Mouse (Mus musculus) gastrocnemius, postnatal 14 days (tissue): ENCODE measurements around the gene Egln2. TPM values are rescaled to one million over a fixed set of nuclear protein-coding genes. Genes with fewer than 3 reads are reported as not detected.

ENCODE experiments used
- DNase-seq: peaks from one replicate; pipeline ENCODE4 v3.0.0; 2021; ENCODE audit warnings: mixed read lengths
- intact Hi-C: fragments of 180-260 bp; cut with DNase I; formaldehyde crosslinking; loops from one replicate; pipeline ENCODE4 v1.15.1; 2025; ENCODE audit warnings: low total_unique reads
- long read RNA-seq, 2 experiments: library from polyadenylated mRNA; stranded (forward); transcript quantifications; one replicate each; pipeline ENCODE4 v2.0.0; 2021
- total RNA-seq, 2 experiments: library from RNA; stranded (reverse); gene quantifications; 2 replicates each; pipeline ENCODE4 v1.2.3; 2021

Gene Egln2
- 10 to 100 TPM; 83.0 to 87.9 TPM for total RNA-seq
- long read RNA-seq, experiment 1, transcript Egln2-202 (6 exons, 1,756 nt): minor isoform, 10 of 342 reads
- long read RNA-seq, experiment 1, transcript Egln2-201 (6 exons, 2,107 nt): major isoform, 290 of 342 reads
- long read RNA-seq, experiment 1, partial matches to known transcripts: 3 of 342 reads
- long read RNA-seq, experiment 1, other reads (novel, unspliced or antisense): 39 of 342 reads
- long read RNA-seq, experiment 2, transcript Egln2-201 (6 exons, 2,107 nt): major isoform, 282 of 353 reads
- long read RNA-seq, experiment 2, transcript Egln2-202 (6 exons, 1,756 nt): minor isoform, 14 of 353 reads
- long read RNA-seq, experiment 2, partial matches to known transcripts: 17 of 353 reads
- long read RNA-seq, experiment 2, other reads (novel, unspliced or antisense): 40 of 353 reads

DNA sequence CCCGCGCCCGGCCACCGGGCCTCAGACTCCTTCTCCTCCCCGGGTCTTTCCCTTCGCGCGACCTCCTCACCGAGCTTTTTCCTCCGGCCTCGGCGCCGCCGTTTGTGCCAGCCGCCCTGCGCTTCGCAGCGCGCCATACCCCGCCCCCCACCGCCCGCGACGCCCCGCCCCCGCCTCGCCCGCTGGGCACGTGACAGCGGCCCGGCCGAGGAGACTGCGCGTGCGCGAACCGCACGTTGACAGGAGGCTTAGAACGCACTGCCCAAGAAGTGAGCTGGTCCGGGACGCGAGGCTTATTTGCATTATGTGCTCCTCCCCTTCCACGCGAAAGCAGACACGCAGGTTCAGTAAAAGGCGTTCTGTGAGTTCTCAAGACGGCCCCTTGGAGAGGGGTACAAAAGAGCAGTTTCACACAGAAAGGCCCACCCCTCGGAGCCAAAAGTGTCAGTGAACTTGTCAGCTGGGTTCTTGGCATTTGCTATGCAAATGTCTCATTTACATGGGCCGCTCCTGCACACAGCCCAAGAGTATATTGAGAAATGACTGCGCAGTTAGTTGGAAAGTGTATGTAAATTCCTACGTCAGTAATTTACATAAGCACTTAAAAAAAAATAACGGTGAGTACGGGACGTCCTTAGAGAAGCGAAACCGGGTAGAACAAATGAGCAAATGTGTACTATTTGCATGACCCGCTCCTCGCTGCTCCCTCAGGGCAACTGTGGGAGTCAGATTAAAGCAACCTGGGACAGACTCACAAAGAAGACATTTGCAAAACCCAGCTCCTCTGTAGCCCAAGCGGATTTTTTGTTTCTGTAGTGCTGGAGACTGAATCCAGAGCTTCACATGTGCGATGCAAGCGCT, at the start of gene Egln2:
Gene Egln2, minus strand, starts transcription at position 189 of the 861 bp plus-strand sequence.
- DNase-seq: peak; percentile 96
- intact Hi-C loops: no loop called here

DNA sequence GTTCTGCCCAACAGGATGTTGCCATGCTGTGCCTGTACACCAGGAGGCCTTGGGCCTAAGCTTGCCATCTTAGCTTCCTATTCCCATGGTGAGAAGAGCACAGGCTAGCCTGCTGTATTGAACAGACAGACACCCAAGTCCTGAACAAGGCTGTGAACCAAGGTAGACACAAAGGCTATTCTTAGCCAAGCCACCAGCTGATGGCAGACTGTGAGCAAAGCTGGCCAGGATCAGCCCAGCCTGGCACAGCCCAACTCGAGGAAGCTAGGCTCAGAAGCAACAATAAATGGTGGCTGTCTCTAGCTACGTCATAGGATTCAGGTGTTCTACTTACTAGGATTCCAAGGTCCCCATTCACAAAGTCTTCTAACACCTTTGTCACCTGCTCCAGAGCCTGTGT, 46.0 kb upstream of the Egln2 start:
- DNase-seq: no peak
- intact Hi-C loops: no loop called here

DNA sequence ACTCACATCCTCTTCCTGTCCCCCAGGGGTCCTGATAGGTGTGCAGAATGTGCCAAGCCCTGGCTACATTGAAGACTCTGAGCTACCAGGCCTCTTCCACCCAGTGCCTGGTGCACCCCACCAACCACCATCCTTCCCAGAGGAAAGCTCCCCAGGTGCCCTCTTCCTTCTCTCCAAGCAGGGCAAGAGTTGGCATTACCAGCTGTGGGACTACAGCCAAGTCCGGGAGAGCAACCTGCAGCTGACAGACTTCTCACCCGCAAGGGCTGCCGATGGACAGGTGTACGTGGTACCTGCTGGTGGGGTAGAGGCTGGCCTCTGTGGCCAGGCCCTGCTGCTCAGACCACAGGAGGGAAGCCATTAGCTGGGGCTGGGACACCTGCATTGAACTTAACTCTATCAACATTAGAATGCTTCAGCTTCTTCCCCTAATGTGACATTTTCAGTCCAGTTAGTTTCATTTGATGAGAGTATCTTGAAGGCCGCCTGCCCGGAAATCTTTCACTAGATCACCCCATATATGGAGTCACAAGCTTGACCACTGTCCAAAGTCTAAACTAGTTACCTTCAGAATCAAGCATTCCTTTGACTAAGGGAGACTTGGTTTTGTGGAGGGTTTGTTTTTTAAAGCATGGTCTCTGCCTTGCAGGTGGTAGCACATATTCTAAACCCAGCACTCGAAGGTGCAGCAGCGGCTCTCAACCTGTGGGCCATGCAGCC, 37.3 kb upstream of the Egln2 start:
- intact Hi-C loops: no loop called here
- no peak for DNase-seq

GRCm38 (mm10) chr7:27198779-27199178, 32.2 kb upstream of the Egln2 start:
- DNase-seq: no peak
- intact Hi-C loops: no loop called here

- intact Hi-C loops: no loop called here
- no peak for DNase-seq
Observed at GRCm38 (mm10) chr7:27198355-27198754, 31.8 kb upstream of the Egln2 start.

GRCm38 (mm10) chr7:27197634-27198033, 31.0 kb upstream of the Egln2 start:
- DNase-seq: no peak
- intact Hi-C loops: no loop called here

- DNase-seq: no peak
- intact Hi-C loops: no loop called here
Observed at GRCm38 (mm10) chr7:27197136-27197535, 30.5 kb upstream of the Egln2 start.

GRCm38 (mm10) chr7:27195681-27196611, 29.3 kb upstream of the Egln2 start, which contains the start of the genes BC024978 and Snrpa:
Gene BC024978 (plus strand): TSS chr7:27195781.
Gene Snrpa (minus strand): TSS chr7:27196271.
- intact Hi-C loops: no loop called here
- peak; percentile 96 for DNase-seq

- intact Hi-C loops: no loop called here
- no peak for DNase-seq
Observed at GRCm38 (mm10) chr7:27193731-27194130, 27.1 kb upstream of the Egln2 start.

DNA sequence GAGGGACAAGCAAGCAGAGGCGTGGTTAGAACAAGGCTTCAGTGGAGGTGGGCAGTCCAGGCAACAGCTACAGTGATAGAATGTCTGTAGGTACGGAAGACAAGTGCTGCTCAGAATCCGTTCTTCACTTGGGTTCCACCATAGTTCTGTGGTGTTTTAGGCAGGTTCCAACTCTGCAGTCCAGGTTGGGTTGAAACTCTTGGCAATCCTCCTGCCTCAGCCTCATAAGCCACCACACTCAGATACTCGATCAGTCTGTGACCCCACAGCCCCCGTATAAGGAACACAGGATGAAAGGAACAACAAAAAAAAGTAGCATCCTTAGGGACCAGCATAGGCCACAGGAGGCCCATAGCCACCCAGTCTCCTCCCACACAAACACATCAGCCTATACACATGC, 25.8 kb upstream of the Egln2 start:
- no peak for DNase-seq
- intact Hi-C loops: no loop called here

DNA sequence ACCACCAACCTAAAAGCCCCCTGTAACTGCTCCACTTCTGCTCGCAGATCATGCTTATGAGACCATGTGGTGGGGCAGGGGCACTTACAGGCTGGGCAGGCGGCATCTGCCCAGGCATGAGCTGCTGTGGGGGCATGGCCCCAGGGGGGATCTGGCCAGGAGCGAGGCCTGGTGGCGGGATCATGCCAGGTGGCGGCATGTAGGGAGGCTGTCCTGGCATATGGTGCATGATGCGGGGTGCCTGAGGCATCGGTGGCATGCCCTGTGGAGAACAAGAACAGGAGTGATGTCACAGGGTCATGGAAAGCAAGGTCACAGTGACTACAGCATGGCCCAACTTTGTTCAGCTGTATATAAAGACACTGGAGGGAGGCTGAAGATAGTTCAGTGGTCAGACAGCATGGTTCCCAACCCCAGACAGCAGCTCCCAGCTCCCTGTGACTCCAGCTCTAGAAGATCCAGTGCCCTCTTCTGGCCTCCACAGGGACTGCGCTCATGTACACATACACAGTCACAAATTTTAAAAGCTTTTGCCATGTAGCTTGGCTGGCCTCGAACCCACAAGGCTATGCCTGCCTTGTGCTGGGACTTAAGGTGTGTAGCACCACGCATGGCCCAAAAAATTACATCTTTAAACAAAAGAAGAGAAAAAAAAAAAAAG, 22.8 kb upstream of the Egln2 start:
- DNase-seq: no peak

GRCm38 (mm10) chr7:27185986-27186385, 19.4 kb upstream of the Egln2 start:
- intact Hi-C loops: no loop called here
- DNase-seq: no peak

More for the DNA sequence above, 22.8 kb upstream of the Egln2 start:
- intact Hi-C loops: no loop called here

DNA sequence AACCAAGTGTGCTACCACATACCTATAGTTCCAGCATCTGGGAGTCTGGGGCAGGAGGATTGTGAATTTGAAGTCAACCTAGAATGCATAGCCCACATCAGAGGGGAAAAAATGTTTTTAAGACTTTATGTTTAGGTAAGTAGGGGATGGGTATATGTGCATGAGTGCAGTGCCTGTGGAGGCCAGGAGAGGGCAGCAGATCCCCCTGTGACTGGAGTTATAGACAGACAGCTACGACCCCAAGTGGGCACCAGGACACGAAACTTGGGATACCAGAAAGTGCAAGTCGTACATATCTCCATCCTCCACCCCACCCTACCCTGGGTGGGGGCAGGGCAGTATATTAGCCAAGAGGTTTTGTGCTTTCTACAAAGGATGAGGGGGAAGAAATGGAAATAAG, 18.4 kb upstream of the Egln2 start:
- no peak for DNase-seq
- intact Hi-C loops: no loop called here

GRCm38 (mm10) chr7:27182498-27182897, 15.9 kb upstream of the Egln2 start:
- DNase-seq: no peak

GRCm38 (mm10) chr7:27180837-27181695, 14.5 kb upstream of the Egln2 start, which contains the start of the genes Gm21983 and Mia:
Gene Gm21983 (minus strand): TSS chr7:27181086.
Gene Mia (minus strand): TSS chr7:27181157.
- no peak for DNase-seq
- intact Hi-C loops: no loop called here

More at GRCm38 (mm10) chr7:27182498-27182897, 15.9 kb upstream of the Egln2 start:
- intact Hi-C loops: no loop called here

DNA sequence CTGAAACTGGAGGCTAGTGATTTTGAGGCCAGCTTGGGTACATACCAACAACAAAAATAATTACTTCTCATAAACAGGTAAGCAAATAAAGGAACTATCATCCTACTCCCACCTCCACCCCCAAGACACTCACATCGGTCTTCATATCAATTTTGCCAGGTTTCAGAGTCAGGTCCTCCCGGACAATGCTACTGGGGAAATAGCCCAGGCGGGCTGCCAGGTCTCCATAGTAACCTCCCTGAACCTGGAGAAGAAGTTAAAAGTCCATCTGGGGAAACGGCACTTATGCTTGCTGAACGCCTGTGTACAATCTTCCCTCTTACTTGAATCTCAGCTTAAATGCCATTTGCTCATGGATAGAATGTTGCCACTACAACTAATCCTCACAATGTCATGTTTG, 13.4 kb upstream of the Egln2 start:
- DNase-seq: peak; percentile 74
- intact Hi-C loops: no loop called here

DNA sequence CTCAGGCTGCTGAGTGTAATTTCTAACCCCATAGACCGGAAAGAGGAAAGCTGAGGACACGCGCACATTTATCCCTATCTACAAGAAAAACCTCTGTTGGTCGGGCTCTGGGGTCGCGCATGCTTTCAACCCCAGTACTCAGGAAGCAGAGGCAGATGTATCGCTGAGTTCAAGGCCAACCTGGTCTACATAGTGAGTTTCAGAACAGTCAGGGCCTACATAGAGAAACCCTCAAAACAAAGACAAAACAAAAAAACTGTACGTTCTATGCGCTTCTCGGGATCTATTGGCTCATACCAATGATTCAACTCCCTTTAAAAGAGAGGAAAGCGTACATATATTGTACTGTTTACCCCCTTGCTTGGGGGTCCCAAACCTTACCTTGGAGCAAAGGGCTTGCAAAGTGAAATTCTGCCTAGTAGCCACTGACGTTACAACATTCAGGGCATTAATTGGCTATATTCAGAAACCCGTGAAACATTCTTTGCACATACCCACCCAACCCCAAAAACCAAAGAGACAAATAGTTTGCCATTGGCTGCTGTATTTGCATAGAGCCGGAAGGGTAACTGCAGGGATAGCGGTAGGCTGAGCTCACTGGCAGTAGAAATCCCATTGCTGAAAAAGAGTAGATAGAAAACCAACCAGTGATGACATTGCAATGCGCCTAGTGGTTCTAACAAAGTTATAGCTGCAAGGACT, 12.8 kb upstream of the Egln2 start:
- intact Hi-C loops: no loop called here
- DNase-seq: no peak
